Mouse (Mus musculus) stomach, postnatal 0 days (tissue): ENCODE measurements around the gene Akt1.

ENCODE experiments used
- CTCF ChIP-seq: IDR thresholded peaks from 2 replicates; pipeline ENCODE4 v1.5.1; 2016; ENCODE audit warnings: antibody characterized with exemption, low read depth, mild to moderate bottlenecking, moderate library complexity
- EP300 ChIP-seq: optimal IDR thresholded peaks from 2 replicates; pipeline ENCODE3; 2016; ENCODE audit warnings: antibody characterized with exemption

GRCm38 (mm10) chr12:112688458-112688857, 13.8 kb upstream of the Akt1 start:
- TF ChIP-seq CTCF (no peak), EP300 (no peak)
